24 mouse cellular contexts compared by ENCODE assay signal in the genomic region with DNA sequence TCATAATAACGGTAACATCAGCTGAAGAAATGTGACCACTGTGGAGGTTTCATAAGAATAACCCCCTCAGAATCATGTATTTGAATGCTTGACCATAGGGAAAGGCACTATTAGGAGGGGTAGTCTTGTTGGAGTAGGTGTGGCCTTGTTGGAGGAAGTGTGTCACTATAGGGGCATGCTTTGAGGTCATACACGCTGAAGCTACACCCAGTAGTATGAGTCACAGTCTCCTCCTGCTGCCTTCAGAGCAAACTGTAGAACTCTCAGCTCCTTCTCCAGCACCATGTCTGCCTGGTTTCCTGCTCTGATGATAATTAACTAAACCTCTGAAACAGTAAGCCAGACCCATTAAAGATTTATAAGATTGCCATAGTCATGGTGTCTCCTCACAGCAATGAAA. TPM values are rescaled to one million over a fixed set of nuclear protein-coding genes. Genes with fewer than 3 reads are reported as not detected.
DNase-seq lines count a peak whose midpoint lies in the region; ATAC-seq and TF ChIP-seq lines count a peak whose summit lies in the region.
"Had no signal": no experiment of that assay in that cellular context is flagged by ENCODE, and none has a peak within 500 bp of the region (broad histone marks: within the 10 kb centered on the region; RNA-seq: fewer than 3 reads in every experiment).

No protein-coding gene starts in this region.

- H3K27me3 ChIP-seq in liver, postnatal 0 days (ENCODE audit: insufficient read depth, low read length): no peaks in the 10 kb centered on the region
- no peaks in the 10 kb centered on the region for H3K27me3 ChIP-seq in liver, embryonic 12.5 days (replicated peaks)
- no peaks in the 10 kb centered on the region for H3K27me3 ChIP-seq in myocyte (ENCODE audit: control insufficient read depth, insufficient read depth, insufficient read length)
- H3K27me3 ChIP-seq: embryonic facial prominence, embryonic 12.5 days; forebrain, embryonic 13.5 days; hindbrain, embryonic 12.5 days; limb, embryonic 15.5 days; liver, embryonic 15.5 days; midbrain, embryonic 12.5 days had no signal

- H3K27ac ChIP-seq in liver, postnatal 0 days (ENCODE audit: low read depth): no peak overlapping the region
- no peak overlapping the region for H3K27ac ChIP-seq in liver, embryonic 12.5 days
- H3K27ac ChIP-seq in gastrocnemius, adult 2 months: no peak overlapping the region
- H3K27ac ChIP-seq: embryonic facial prominence, embryonic 12.5 days; forebrain, embryonic 13.5 days; hindbrain, embryonic 12.5 days; kidney, postnatal 0 days; left cerebral cortex, adult 2 months; limb, embryonic 15.5 days; liver, embryonic 15.5 days; midbrain, embryonic 12.5 days had no signal

- no peaks in the 10 kb centered on the region for H3K4me1 ChIP-seq in liver, postnatal 0 days (ENCODE audit: insufficient read depth)
- no peaks in the 10 kb centered on the region for H3K4me1 ChIP-seq in liver, embryonic 12.5 days
- H3K4me1 ChIP-seq: embryonic facial prominence, embryonic 12.5 days; forebrain, embryonic 13.5 days; hindbrain, embryonic 12.5 days; limb, embryonic 15.5 days; liver, embryonic 15.5 days; midbrain, embryonic 12.5 days had no signal

- H3K4me2 ChIP-seq in liver, postnatal 0 days (ENCODE audit: low read depth, low read length): no peak overlapping the region
- no peak overlapping the region for H3K4me2 ChIP-seq in liver, embryonic 12.5 days
- peak overlapping the region; percentile 49 for H3K4me2 ChIP-seq in myocyte (ENCODE audit: low read depth)
- H3K4me2 ChIP-seq: embryonic facial prominence, embryonic 12.5 days; forebrain, embryonic 13.5 days; hindbrain, embryonic 12.5 days; limb, embryonic 15.5 days; liver, embryonic 15.5 days; midbrain, embryonic 12.5 days had no signal

- 52% methylated on average over 2 of the region's 2 CpGs for WGBS in liver, postnatal 0 days (ENCODE audit: insufficient replicate concordance)
- WGBS in liver, embryonic 12.5 days (ENCODE audit: insufficient replicate concordance): 55% methylated on average over 2 of the region's 2 CpGs

- H3K79me2 ChIP-seq in myocyte (ENCODE audit: control insufficient read depth, insufficient read depth): no peaks in the 10 kb centered on the region

- no peak for TF ChIP-seq POLR2A in myocyte (IDR thresholded peaks at IDR 0.05; ENCODE audit: insufficient read length, low read depth)

- H3ac ChIP-seq in myocyte (ENCODE audit: control insufficient read depth, insufficient read length): no peak overlapping the region

- H3K36me3 ChIP-seq in liver, postnatal 0 days (replicated peaks; ENCODE audit: insufficient read depth, low read length): no peaks in the 10 kb centered on the region
- H3K36me3 ChIP-seq in liver, embryonic 12.5 days: no peaks in the 10 kb centered on the region
- no peaks in the 10 kb centered on the region for H3K36me3 ChIP-seq in myocyte (ENCODE audit: control insufficient read depth, insufficient read depth)
- H3K36me3 ChIP-seq: embryonic facial prominence, embryonic 12.5 days; hindbrain, embryonic 12.5 days; limb, embryonic 15.5 days; liver, embryonic 15.5 days; midbrain, embryonic 12.5 days had no signal

- 0 out of 2 replicates have a peak, but pooled peaks have one; percentile 3 for TF ChIP-seq CTCF in liver, postnatal 0 days (IDR thresholded peaks at IDR 0.05; ENCODE audit: low read depth)
- TF ChIP-seq CTCF in gastrocnemius, adult 2 months (IDR thresholded peaks at IDR 0.05): no peak

- H3K9ac ChIP-seq in liver, postnatal 0 days (replicated peaks): no peak overlapping the region
- H3K9ac ChIP-seq in liver, embryonic 12.5 days: no peak overlapping the region
- H3K9ac ChIP-seq: embryonic facial prominence, embryonic 12.5 days; forebrain, embryonic 13.5 days; hindbrain, embryonic 12.5 days; limb, embryonic 15.5 days; liver, embryonic 15.5 days; midbrain, embryonic 12.5 days had no signal

- intact Hi-C loops in gastrocnemius, adult 2 months (cut with DNase I): no loop called here

- H3K9me3 ChIP-seq in liver, postnatal 0 days (ENCODE audit: low read length): no peaks in the 10 kb centered on the region
- H3K9me3 ChIP-seq in liver, embryonic 12.5 days (replicated peaks): no peaks in the 10 kb centered on the region
- H3K9me3 ChIP-seq: embryonic facial prominence, embryonic 12.5 days; forebrain, embryonic 13.5 days; hindbrain, embryonic 12.5 days; limb, embryonic 15.5 days; liver, embryonic 15.5 days; midbrain, embryonic 12.5 days had no signal

- no peak for DNase-seq in liver, postnatal 0 days
- peak; percentile 25 for DNase-seq in fibroblast of lung, adult 2 months (ENCODE audit: low read depth)
- no peak for DNase-seq in frontal cortex, adult 2 months (ENCODE audit: extremely low spot score in 1 of 2, low spot score in 1 of 2)
- no peak for DNase-seq in kidney, postnatal 10 days
- DNase-seq in gastrocnemius, adult 2 months: no peak
- DNase-seq: adrenal gland, postnatal 25 days; cerebellum, adult 9-10 months; gastrocnemius, postnatal 25 days; kidney, adult 18-20 months; left cerebral cortex, postnatal 4 days; right cerebral cortex, postnatal 14 days; thymus, postnatal 14 days had no signal

- no peak for ATAC-seq in liver, postnatal 0 days
- no peak for ATAC-seq in liver, embryonic 12.5 days
- ATAC-seq: forebrain, embryonic 13.5 days; lung, postnatal 0 days had no signal

- TF ChIP-seq EP300 in liver, postnatal 0 days (IDR thresholded peaks at IDR 0.05; ENCODE audit: low read depth): no peak

- H3K4me3 ChIP-seq in liver, postnatal 0 days (ENCODE audit: low read depth, low read length): no peak overlapping the region
- no peak overlapping the region for H3K4me3 ChIP-seq in liver, embryonic 12.5 days
- H3K4me3 ChIP-seq in myocyte: no peak overlapping the region
- H3K4me3 ChIP-seq in gastrocnemius, adult 2 months: no peak overlapping the region
- H3K4me3 ChIP-seq: embryonic facial prominence, embryonic 12.5 days; erythroblast, embryonic 14.5 days; forebrain, embryonic 13.5 days; hindbrain, embryonic 12.5 days; left cerebral cortex, adult 2 months; limb, embryonic 15.5 days; liver, embryonic 15.5 days; midbrain, embryonic 12.5 days had no signal

TF ChIP-seq in myocyte, 11 proteins besides CTCF, POLR2A, EP300 and RAD21:
- TF ChIP-seq MYOD1 (IDR thresholded peaks at IDR 0.05; ENCODE audit: control insufficient read depth in 1 of 3, insufficient read length in 2 of 3, low read depth in 2 of 3) (no peak), E2F4 (IDR thresholded peaks at IDR 0.05; ENCODE audit: insufficient read depth) (no peak), SRF (IDR thresholded peaks at IDR 0.05; ENCODE audit: control insufficient read depth, insufficient read length, low read depth) (no peak)
TF ChIP-seq in myocyte: peak in this region for 0.

RNA-seq across cellular contexts. Expression of a gene that starts 20.4 kb away (rescaled TPM):
- polyA plus RNA-seq in liver, postnatal 0 days (2015; fragmentation: Nextera tagmentation; extraction: Ambion mirVana): 1.9 and 3.2 TPM in 2 replicates
- polyA plus RNA-seq in liver, embryonic 12.5 days (2016; fragmentation: Nextera tagmentation; extraction: Ambion mirVana): 0.48 and 0.77 TPM in 2 replicates
- polyA plus RNA-seq in myocyte (2012; fragmentation: generic; extraction: Trizol): 0.10 TPM
- polyA plus RNA-seq in frontal cortex, adult 2 months (2012; rRNA removed): 712 and 743 TPM in 2 replicates
- total RNA-seq in gastrocnemius, adult 2 months (2021): 1 to 10 TPM; 1.8 to 4.7 TPM
- polyA plus RNA-seq: erythroblast, embryonic 14.5 days had no signal

RNA-seq across cellular contexts. Expression of a gene that starts 35.8 kb away (rescaled TPM):
- polyA plus RNA-seq in liver, postnatal 0 days (2015; fragmentation: Nextera tagmentation; extraction: Ambion mirVana): 5.0 and 5.3 TPM in 2 replicates
- polyA plus RNA-seq in liver, embryonic 12.5 days (2016; fragmentation: Nextera tagmentation; extraction: Ambion mirVana): 0.81 and 1.0 TPM in 2 replicates
- not detected for polyA plus RNA-seq in myocyte (2012; fragmentation: generic; extraction: Trizol)
- 7.4 and 10.1 TPM in 2 replicates for polyA plus RNA-seq in frontal cortex, adult 2 months (2012; rRNA removed)
- under 1 TPM; 0.25 to 0.48 TPM for total RNA-seq in gastrocnemius, adult 2 months (2021)
- polyA plus RNA-seq: erythroblast, embryonic 14.5 days had no signal

RNA-seq across cellular contexts. Expression of a gene that starts 38.0 kb away (rescaled TPM):
- polyA plus RNA-seq in liver, postnatal 0 days (2015; fragmentation: Nextera tagmentation; extraction: Ambion mirVana): 9.1 and 9.7 TPM in 2 replicates
- 39.3 and 44.5 TPM in 2 replicates for polyA plus RNA-seq in liver, embryonic 12.5 days (2016; fragmentation: Nextera tagmentation; extraction: Ambion mirVana)
- polyA plus RNA-seq in myocyte (2012; fragmentation: generic; extraction: Trizol): 33.3 TPM
- 641 and 654 TPM in 2 replicates for polyA plus RNA-seq in frontal cortex, adult 2 months (2012; rRNA removed)
- total RNA-seq in gastrocnemius, adult 2 months (2021): 10 to 100 TPM; 44.5 to 45.4 TPM

RNA-seq across cellular contexts. Expression of a gene that starts 51.3 kb away (rescaled TPM):
- polyA plus RNA-seq in liver, postnatal 0 days (2015; fragmentation: Nextera tagmentation; extraction: Ambion mirVana): 2.8 TPM in 2 replicates
- polyA plus RNA-seq in liver, embryonic 12.5 days (2016; fragmentation: Nextera tagmentation; extraction: Ambion mirVana): 1.2 and 1.5 TPM in 2 replicates
- 3.2 TPM for polyA plus RNA-seq in myocyte (2012; fragmentation: generic; extraction: Trizol)
- 7.1 and 8.0 TPM in 2 replicates for polyA plus RNA-seq in frontal cortex, adult 2 months (2012; rRNA removed)
- total RNA-seq in gastrocnemius, adult 2 months (2021): 1 to 10 TPM; 2.1 to 2.2 TPM

Comparison
In these comparisons a context has a peak if more than half of its experiments do, and no peak if none do; other contexts are left out.
1. RNA of a gene that starts 20.4 kb away (polyA plus RNA-seq): 712 to 743 TPM in frontal cortex, adult 2 months; 1.9 to 3.2 TPM in liver, postnatal 0 days, 0.48 to 0.77 TPM in liver, embryonic 12.5 days and 0.10 TPM in myocyte (single experiment); every median in the first group is over 100 times any median in the second.
2. RNA of a gene that starts 38.0 kb away (polyA plus RNA-seq): 641 to 654 TPM in frontal cortex, adult 2 months; 39.3 to 44.5 TPM in liver, embryonic 12.5 days, 33.3 TPM in myocyte (single experiment) and 9.1 to 9.7 TPM in liver, postnatal 0 days; every median in the first group is over 10 times any median in the second.